Mouse (Mus musculus): Measurements from ENCODE around the gene Pbx4. TPM values are rescaled to one million over a fixed set of nuclear protein-coding genes. Genes with fewer than 3 reads are reported as not detected.

Pbx4 gene
- polyA plus RNA-seq, 1 experiment from 2014 or later: 8.0 TPM

DNA sequence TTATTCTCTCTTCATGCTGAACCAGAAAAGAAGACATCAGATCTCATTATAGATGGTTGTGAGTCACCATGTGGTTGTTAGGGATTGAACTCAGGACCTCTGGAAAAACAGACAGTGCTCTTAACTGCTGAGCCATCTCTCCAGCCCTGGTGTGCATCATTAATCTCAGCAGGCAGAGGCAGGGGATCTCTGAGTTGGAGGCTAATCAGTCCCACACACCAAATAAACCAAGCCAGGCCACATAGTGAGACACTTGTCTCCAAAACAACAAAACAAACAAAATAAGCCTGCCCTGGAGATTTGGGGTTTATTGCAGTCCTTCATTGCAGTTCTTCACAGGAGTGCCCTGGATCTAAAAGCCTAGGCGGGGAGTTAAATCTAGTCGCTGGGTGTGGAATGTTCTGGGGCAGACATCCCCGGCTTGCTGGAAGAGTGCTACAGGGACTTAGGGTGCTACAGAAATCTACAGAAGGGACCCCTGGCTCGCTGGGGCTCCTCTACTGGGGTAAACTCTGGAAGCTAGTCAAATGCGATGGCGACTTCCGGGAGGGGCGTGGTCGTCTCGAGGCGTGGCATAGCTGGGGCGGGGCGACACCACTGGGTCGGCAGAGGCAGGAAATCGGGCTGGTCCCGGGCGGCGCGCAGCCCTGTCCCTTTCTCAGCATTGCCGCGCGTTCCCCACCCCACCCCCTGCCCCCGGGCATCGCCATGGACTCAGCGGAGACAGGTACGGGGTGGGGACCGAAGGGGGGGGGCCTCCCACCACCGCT, 24.0 kb upstream of the Pbx4 start, which contains the start of gene Gmip:
TSS of gene Gmip (plus strand) at position 586 of the 770 bp plus-strand sequence.
- no peak for TF ChIP-seq CTCF (IDR thresholded peaks at IDR 0.05)

DNA sequence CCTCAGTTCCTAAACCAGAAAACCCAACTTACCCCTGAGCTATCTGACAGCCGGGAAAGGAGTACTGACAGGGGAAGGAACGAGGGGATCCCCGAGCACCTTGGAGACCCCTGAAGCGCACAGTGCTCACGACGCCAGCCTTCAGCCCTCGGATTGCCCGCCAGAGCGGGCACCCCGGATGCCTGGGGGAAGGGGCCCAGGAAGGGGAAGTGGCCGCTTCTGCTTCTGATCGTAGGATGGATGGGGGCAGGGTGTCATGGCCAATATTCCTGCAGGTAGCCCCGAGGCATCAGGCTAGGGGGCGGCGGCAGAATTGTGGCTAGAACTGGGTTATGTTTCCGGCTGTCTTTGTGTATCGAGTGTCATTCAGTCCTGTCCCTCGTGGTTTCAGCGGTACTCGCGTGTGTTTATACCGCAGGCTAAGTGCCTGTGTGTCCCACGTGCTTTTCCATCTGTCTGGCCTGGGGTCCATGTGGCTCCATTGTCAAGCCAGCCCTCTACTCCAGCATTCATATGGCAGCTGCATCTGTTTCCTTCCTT, 23.4 kb upstream of the Pbx4 start:
- no peak for TF ChIP-seq CTCF (IDR thresholded peaks at IDR 0.05)
- H3K27me3 ChIP-seq: no peaks in the 10 kb centered on the region
- ChIA-PET CTCF (no interaction called here), POLR2A (interaction anchor here (1.0 kb wide), 2 partner anchors 11 to 15 kb away, joined by 4 read pairs; no protein-coding TSS in a partner anchor)
- in situ Hi-C loops (cut with MboI; ENCODE audit: low pct_unique_long_range_greater_than_20kb): loop anchor here (25.0 kb wide), 1 partner anchor 697 kb away; no protein-coding TSS in a partner anchor
- ATAC-seq: peak; percentile 27
- DNase-seq (ENCODE audit: low read depth, low spot score): no peak

More for the DNA sequence above, 24.0 kb upstream of the Pbx4 start, which contains the start of gene Gmip:
- ATAC-seq (peak; percentile 59), DNase-seq (ENCODE audit: low read depth, low spot score) (no peak)
- no peaks in the 10 kb centered on the region for H3K27me3 ChIP-seq
- CTCF ChIA-PET: no interaction called here
- POLR2A ChIA-PET: interaction anchor here (1.0 kb wide), 2 partner anchors 12 to 15 kb away, joined by 4 read pairs; no protein-coding TSS in a partner anchor
- in situ Hi-C loops (cut with MboI; ENCODE audit: low pct_unique_long_range_greater_than_20kb): loop anchor here (25.0 kb wide), 1 partner anchor 696 kb away; no protein-coding TSS in a partner anchor

- ChIA-PET POLR2A (no interaction called here), CTCF (no interaction called here)
- H3K27me3 ChIP-seq: no peaks in the 10 kb centered on the region
- no peak for TF ChIP-seq CTCF (IDR thresholded peaks at IDR 0.05)
- ATAC-seq: no peak
- in situ Hi-C loops (cut with MboI; ENCODE audit: low pct_unique_long_range_greater_than_20kb): loop anchor here (25.0 kb wide), 1 partner anchor 698 kb away; no protein-coding TSS in a partner anchor
- DNase-seq (ENCODE audit: low read depth, low spot score): no peak
These were observed 22.5 kb upstream of the Pbx4 start for GRCm38 (mm10) chr8:69809820-69810219.

GRCm38 (mm10) chr8:69814881-69815280, 17.4 kb upstream of the Pbx4 start:
- CTCF ChIA-PET: no interaction called here
- in situ Hi-C loops (cut with MboI; ENCODE audit: low pct_unique_long_range_greater_than_20kb): loop anchor here (25.0 kb wide), 1 partner anchor 703 kb away; no protein-coding TSS in a partner anchor
- DNase-seq (ENCODE audit: low read depth, low spot score): no peak
- POLR2A ChIA-PET: no interaction called here
- ATAC-seq: no peak
- TF ChIP-seq CTCF (IDR thresholded peaks at IDR 0.05): no peak
- H3K27me3 ChIP-seq: no peaks in the 10 kb centered on the region

DNA sequence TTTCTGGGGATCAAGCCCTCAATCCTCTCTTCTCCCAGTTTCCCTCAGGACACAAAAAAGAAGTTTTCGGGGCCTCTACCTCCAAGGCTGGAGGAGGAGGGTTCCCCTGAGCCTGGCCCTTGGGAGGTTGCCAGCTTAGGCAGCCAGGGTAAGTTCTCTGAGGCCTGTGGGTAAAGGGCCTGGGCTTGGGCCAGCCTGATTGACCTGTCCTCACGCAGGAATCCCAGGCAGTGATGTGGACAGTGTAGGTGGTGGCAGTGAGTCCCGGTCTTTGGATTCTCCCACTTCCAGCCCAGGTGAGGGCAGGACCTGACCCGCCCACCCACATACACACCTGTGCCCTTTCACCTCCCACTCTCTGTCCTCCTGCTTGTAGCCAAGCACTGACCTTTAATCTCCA, 16.9 kb upstream of the Pbx4 start:
- DNase-seq (ENCODE audit: low read depth, low spot score) (no peak), ATAC-seq (no peak)
- TF ChIP-seq CTCF (IDR thresholded peaks at IDR 0.05): no peak
- no peaks in the 10 kb centered on the region for H3K27me3 ChIP-seq
- CTCF ChIA-PET: no interaction called here
- in situ Hi-C loops (cut with MboI; ENCODE audit: low pct_unique_long_range_greater_than_20kb): loop anchor here (25.0 kb wide), 1 partner anchor 703 kb away; no protein-coding TSS in a partner anchor
- POLR2A ChIA-PET: no interaction called here

GRCm38 (mm10) chr8:69820466-69820865, 11.8 kb upstream of the Pbx4 start:
- POLR2A ChIA-PET: interaction anchor here (1.0 to 1.2 kb wide), 2 partner anchors 11 to 30 kb away, joined by 3 to 4 read pairs; partner anchors contain the start of genes Atp13a1 and Zfp866
- no peak for ATAC-seq
- no peak for DNase-seq (ENCODE audit: low read depth, low spot score)
- no peak for TF ChIP-seq CTCF (IDR thresholded peaks at IDR 0.05)
- CTCF ChIA-PET: no interaction called here
- in situ Hi-C loops (cut with MboI; ENCODE audit: low pct_unique_long_range_greater_than_20kb): loop anchor here (25.0 kb wide), 1 partner anchor 708 kb away; no protein-coding TSS in a partner anchor
- no peaks in the 10 kb centered on the region for H3K27me3 ChIP-seq

GRCm38 (mm10) chr8:69821971-69822385, 10.3 kb upstream of the Pbx4 start:
- ChIA-PET CTCF (interaction anchor here (1.1 kb wide), 1 partner anchor 25 kb away, joined by 3 read pairs; no protein-coding TSS in a partner anchor), POLR2A (interaction anchor here (0.6 to 1.1 kb wide), 4 partner anchors 81 to 1716 kb away, joined by 3 to 4 read pairs (median 3); partner anchors contain the start of genes Ndufa13 and Yjefn3)
- ATAC-seq: peak; percentile 54
- no peak for TF ChIP-seq CTCF (IDR thresholded peaks at IDR 0.05)
- in situ Hi-C loops (cut with MboI; ENCODE audit: low pct_unique_long_range_greater_than_20kb): loop anchor here (25.0 kb wide), 1 partner anchor 710 kb away; no protein-coding TSS in a partner anchor
- H3K27me3 ChIP-seq: no peaks in the 10 kb centered on the region
- no peak for DNase-seq (ENCODE audit: low read depth, low spot score)

- in situ Hi-C loops (cut with MboI; ENCODE audit: low pct_unique_long_range_greater_than_20kb): loop anchor here (25.0 kb wide), 1 partner anchor 710 kb away; no protein-coding TSS in a partner anchor
- peak; percentile 76 for ATAC-seq
- no peak for TF ChIP-seq CTCF (IDR thresholded peaks at IDR 0.05)
- POLR2A ChIA-PET: interaction anchor here (0.6 to 1.1 kb wide), 2 partner anchors 80 to 92 kb away, joined by 3 read pairs; partner anchors contain the start of genes Ndufa13 and Yjefn3
- DNase-seq (ENCODE audit: low read depth, low spot score): no peak
- CTCF ChIA-PET: interaction anchor here (1.1 kb wide), 1 partner anchor 24 kb away, joined by 3 read pairs; no protein-coding TSS in a partner anchor
- H3K27me3 ChIP-seq: no peaks in the 10 kb centered on the region
These were observed 9.7 kb upstream of the Pbx4 start, which contains the start of gene Lpar2 for GRCm38 (mm10) chr8:69822386-69823191. Lpar2 (plus strand) TSS chr8:69822429.

GRCm38 (mm10) chr8:69826371-69826770, 5.9 kb upstream of the Pbx4 start:
- ChIA-PET POLR2A (no interaction called here), CTCF (no interaction called here)
- no peak for ATAC-seq
- in situ Hi-C loops (cut with MboI; ENCODE audit: low pct_unique_long_range_greater_than_20kb): no loop called here
- no peak for TF ChIP-seq CTCF (IDR thresholded peaks at IDR 0.05)
- H3K27me3 ChIP-seq: no peaks in the 10 kb centered on the region
- DNase-seq (ENCODE audit: low read depth, low spot score): no peak

All from Patski (cell line).